In genomic region chr10:72352810-72353209, GRCm38 (mm10) we compare ENCODE assay signal across 15 mouse cellular contexts.
"Had no signal": no experiment of that assay in that cellular context is flagged by ENCODE, and none has a peak within 500 bp of the region (broad histone marks: within the 10 kb centered on the region; RNA-seq: fewer than 3 reads in every experiment).

No protein-coding gene starts in this region.

- ATAC-seq: liver, embryonic 12.5 days; liver, postnatal 0 days; lung, postnatal 0 days; midbrain, embryonic 13.5 days; midbrain, embryonic 15.5 days; midbrain, embryonic 16.5 days had no signal

- DNase-seq: liver; liver, embryonic 13.5 days; liver, postnatal 0 days; lung, adult 18-20 months; lung, adult 2 months; lung, embryonic 14.5 days; lung, postnatal 10 days; lung, postnatal 14 days; lung, postnatal 4 days; midbrain, embryonic 14.5 days had no signal
